Mouse (Mus musculus): Measurements from ENCODE around the gene Pde3a. TPM values are rescaled to one million over a fixed set of nuclear protein-coding genes. Genes with fewer than 3 reads are reported as not detected.

The Pde3a gene
- polyA plus RNA-seq, 1 experiment: not detected

- Histone ChIP-seq H3K4me3 (no peak overlapping the region), H3K27me3 (ENCODE audit: control insufficient read depth, insufficient read depth, insufficient read length) (no peaks in the 10 kb centered on the region), H3K4me2 (ENCODE audit: low read depth) (no peak overlapping the region), H3K79me2 (ENCODE audit: control insufficient read depth, insufficient read depth) (no peaks in the 10 kb centered on the region), H3K36me3 (ENCODE audit: control insufficient read depth, insufficient read depth) (no peaks in the 10 kb centered on the region), H3ac (ENCODE audit: control insufficient read depth, insufficient read length) (no peak overlapping the region)
- TF ChIP-seq TCF3 (IDR thresholded peaks at IDR 0.05; ENCODE audit: insufficient read length, low read depth): no peak
- no peak for TF ChIP-seq USF1 (IDR thresholded peaks at IDR 0.05; ENCODE audit: low read depth)
- no peak for TF ChIP-seq CEBPB (IDR thresholded peaks at IDR 0.05; ENCODE audit: insufficient read depth, poor library complexity, severe bottlenecking)
- TF ChIP-seq POLR2A (IDR thresholded peaks at IDR 0.05; ENCODE audit: insufficient read length, low read depth): no peak
These were observed 156.4 kb downstream of the Pde3a start for GRCm38 (mm10) chr6:141405496-141405895.

- Histone ChIP-seq H3ac (ENCODE audit: control insufficient read depth, insufficient read length) (no peak overlapping the region), H3K79me2 (ENCODE audit: control insufficient read depth, insufficient read depth) (no peaks in the 10 kb centered on the region), H3K4me3 (no peak overlapping the region), H3K27me3 (ENCODE audit: control insufficient read depth, insufficient read depth, insufficient read length) (no peaks in the 10 kb centered on the region), H3K4me2 (ENCODE audit: low read depth) (no peak overlapping the region), H3K36me3 (ENCODE audit: control insufficient read depth, insufficient read depth) (no peaks in the 10 kb centered on the region)
- no peak for TF ChIP-seq MYOG (IDR thresholded peaks at IDR 0.05; ENCODE audit: control insufficient read depth in 1 of 3, insufficient read depth in 1 of 3, insufficient read length in 2 of 3, low read depth in 2 of 3)
- no peak for TF ChIP-seq E2F4 (IDR thresholded peaks at IDR 0.05; ENCODE audit: insufficient read depth)
- no peak for TF ChIP-seq REST (IDR thresholded peaks at IDR 0.05; ENCODE audit: insufficient read depth, insufficient read length)
- no peak for TF ChIP-seq MYOD1 (IDR thresholded peaks at IDR 0.05; ENCODE audit: control insufficient read depth in 1 of 3, insufficient read length in 2 of 3, low read depth in 2 of 3)
- TF ChIP-seq TCF12 (IDR thresholded peaks at IDR 0.05; ENCODE audit: insufficient read depth, poor library complexity, severe bottlenecking): no peak
- TF ChIP-seq TCF3 (IDR thresholded peaks at IDR 0.05; ENCODE audit: insufficient read length, low read depth): no peak
- no peak for TF ChIP-seq SRF (IDR thresholded peaks at IDR 0.05; ENCODE audit: control insufficient read depth, insufficient read length, low read depth)
- TF ChIP-seq MAX (IDR thresholded peaks at IDR 0.05; ENCODE audit: low read depth): no peak
- TF ChIP-seq USF1 (IDR thresholded peaks at IDR 0.05; ENCODE audit: low read depth): no peak
These were observed 159.7 kb downstream of the Pde3a start for GRCm38 (mm10) chr6:141408758-141409157.

GRCm38 (mm10) chr6:141410836-141411235, 161.8 kb downstream of the Pde3a start:
- no peak overlapping the region for H3K4me3 ChIP-seq
- TF ChIP-seq POLR2A (IDR thresholded peaks at IDR 0.05; ENCODE audit: insufficient read length, low read depth) (no peak), USF1 (IDR thresholded peaks at IDR 0.05; ENCODE audit: low read depth) (no peak), CEBPB (IDR thresholded peaks at IDR 0.05; ENCODE audit: insufficient read depth, poor library complexity, severe bottlenecking) (no peak), MAX (IDR thresholded peaks at IDR 0.05; ENCODE audit: low read depth) (no peak), TCF12 (IDR thresholded peaks at IDR 0.05; ENCODE audit: insufficient read depth, poor library complexity, severe bottlenecking) (no peak), E2F4 (IDR thresholded peaks at IDR 0.05; ENCODE audit: insufficient read depth) (no peak), SRF (IDR thresholded peaks at IDR 0.05; ENCODE audit: control insufficient read depth, insufficient read length, low read depth) (no peak), MYOD1 (IDR thresholded peaks at IDR 0.05; ENCODE audit: control insufficient read depth in 1 of 3, insufficient read length in 2 of 3, low read depth in 2 of 3) (no peak), TCF3 (IDR thresholded peaks at IDR 0.05; ENCODE audit: insufficient read length, low read depth) (no peak), POLR2AphosphoS2 (IDR thresholded peaks at IDR 0.05; ENCODE audit: insufficient read length, low read depth) (no peak), REST (IDR thresholded peaks at IDR 0.05; ENCODE audit: insufficient read depth, insufficient read length) (no peak), MYOG (IDR thresholded peaks at IDR 0.05; ENCODE audit: control insufficient read depth in 1 of 3, insufficient read depth in 1 of 3, insufficient read length in 2 of 3, low read depth in 2 of 3) (no peak)
- H3K4me2 ChIP-seq (ENCODE audit: low read depth): no peak overlapping the region
- no peak overlapping the region for H3ac ChIP-seq (ENCODE audit: control insufficient read depth, insufficient read length)
- no peaks in the 10 kb centered on the region for H3K79me2 ChIP-seq (ENCODE audit: control insufficient read depth, insufficient read depth)
- H3K36me3 ChIP-seq (ENCODE audit: control insufficient read depth, insufficient read depth): no peaks in the 10 kb centered on the region
- no peaks in the 10 kb centered on the region for H3K27me3 ChIP-seq (ENCODE audit: control insufficient read depth, insufficient read depth, insufficient read length)

- no peak overlapping the region for H3ac ChIP-seq (ENCODE audit: control insufficient read depth, insufficient read length)
- H3K27me3 ChIP-seq (ENCODE audit: control insufficient read depth, insufficient read depth, insufficient read length): no peaks in the 10 kb centered on the region
- H3K4me3 ChIP-seq: no peak overlapping the region
- no peak for TF ChIP-seq POLR2AphosphoS2 (IDR thresholded peaks at IDR 0.05; ENCODE audit: insufficient read length, low read depth)
- TF ChIP-seq SRF (IDR thresholded peaks at IDR 0.05; ENCODE audit: control insufficient read depth, insufficient read length, low read depth): no peak
- TF ChIP-seq MYOD1 (IDR thresholded peaks at IDR 0.05; ENCODE audit: control insufficient read depth in 1 of 3, insufficient read length in 2 of 3, low read depth in 2 of 3): no peak
- no peak for TF ChIP-seq USF1 (IDR thresholded peaks at IDR 0.05; ENCODE audit: low read depth)
- TF ChIP-seq CEBPB (IDR thresholded peaks at IDR 0.05; ENCODE audit: insufficient read depth, poor library complexity, severe bottlenecking): no peak
- TF ChIP-seq E2F4 (IDR thresholded peaks at IDR 0.05; ENCODE audit: insufficient read depth): no peak
- no peak for TF ChIP-seq POLR2A (IDR thresholded peaks at IDR 0.05; ENCODE audit: insufficient read length, low read depth)
- TF ChIP-seq REST (IDR thresholded peaks at IDR 0.05; ENCODE audit: insufficient read depth, insufficient read length): no peak
- TF ChIP-seq TCF12 (IDR thresholded peaks at IDR 0.05; ENCODE audit: insufficient read depth, poor library complexity, severe bottlenecking): no peak
- no peak for TF ChIP-seq TCF3 (IDR thresholded peaks at IDR 0.05; ENCODE audit: insufficient read length, low read depth)
- no peak for TF ChIP-seq MYOG (IDR thresholded peaks at IDR 0.05; ENCODE audit: control insufficient read depth in 1 of 3, insufficient read depth in 1 of 3, insufficient read length in 2 of 3, low read depth in 2 of 3)
- TF ChIP-seq MAX (IDR thresholded peaks at IDR 0.05; ENCODE audit: low read depth): no peak
- no peak overlapping the region for H3K4me2 ChIP-seq (ENCODE audit: low read depth)
- H3K79me2 ChIP-seq (ENCODE audit: control insufficient read depth, insufficient read depth): no peaks in the 10 kb centered on the region
- H3K36me3 ChIP-seq (ENCODE audit: control insufficient read depth, insufficient read depth): no peaks in the 10 kb centered on the region
These were observed 176.0 kb downstream of the Pde3a start for GRCm38 (mm10) chr6:141425114-141425513.

- TF ChIP-seq MYOD1 (IDR thresholded peaks at IDR 0.05; ENCODE audit: control insufficient read depth in 1 of 3, insufficient read length in 2 of 3, low read depth in 2 of 3) (no peak), MYOG (IDR thresholded peaks at IDR 0.05; ENCODE audit: control insufficient read depth in 1 of 3, insufficient read depth in 1 of 3, insufficient read length in 2 of 3, low read depth in 2 of 3) (no peak), MAX (IDR thresholded peaks at IDR 0.05; ENCODE audit: low read depth) (no peak), POLR2AphosphoS2 (IDR thresholded peaks at IDR 0.05; ENCODE audit: insufficient read length, low read depth) (no peak), CEBPB (IDR thresholded peaks at IDR 0.05; ENCODE audit: insufficient read depth, poor library complexity, severe bottlenecking) (no peak), POLR2A (IDR thresholded peaks at IDR 0.05; ENCODE audit: insufficient read length, low read depth) (no peak), TCF12 (IDR thresholded peaks at IDR 0.05; ENCODE audit: insufficient read depth, poor library complexity, severe bottlenecking) (no peak), TCF3 (IDR thresholded peaks at IDR 0.05; ENCODE audit: insufficient read length, low read depth) (no peak), E2F4 (IDR thresholded peaks at IDR 0.05; ENCODE audit: insufficient read depth) (no peak), REST (IDR thresholded peaks at IDR 0.05; ENCODE audit: insufficient read depth, insufficient read length) (no peak), SRF (IDR thresholded peaks at IDR 0.05; ENCODE audit: control insufficient read depth, insufficient read length, low read depth) (no peak), USF1 (IDR thresholded peaks at IDR 0.05; ENCODE audit: low read depth) (no peak)
- Histone ChIP-seq H3K4me3 (no peak overlapping the region), H3K79me2 (ENCODE audit: control insufficient read depth, insufficient read depth) (no peaks in the 10 kb centered on the region), H3K36me3 (ENCODE audit: control insufficient read depth, insufficient read depth) (no peaks in the 10 kb centered on the region), H3K4me2 (ENCODE audit: low read depth) (no peak overlapping the region), H3K27me3 (ENCODE audit: control insufficient read depth, insufficient read depth, insufficient read length) (no peaks in the 10 kb centered on the region), H3ac (ENCODE audit: control insufficient read depth, insufficient read length) (no peak overlapping the region)
These were observed 179.5 kb downstream of the Pde3a start for GRCm38 (mm10) chr6:141428587-141428986.

All from myocyte (in vitro differentiated cells).